Mouse (Mus musculus) B cell, adult 2 months (primary cell): ENCODE results near the gene Stat2.
A peak's percentile ranks its signal among the peaks of the same experiment; 100 is the strongest.

Experiments
- DNase-seq, 2 experiments: peaks; one replicate each; pipeline ENCODE4 v3.0.0; 2022

Gene Stat2

DNA sequence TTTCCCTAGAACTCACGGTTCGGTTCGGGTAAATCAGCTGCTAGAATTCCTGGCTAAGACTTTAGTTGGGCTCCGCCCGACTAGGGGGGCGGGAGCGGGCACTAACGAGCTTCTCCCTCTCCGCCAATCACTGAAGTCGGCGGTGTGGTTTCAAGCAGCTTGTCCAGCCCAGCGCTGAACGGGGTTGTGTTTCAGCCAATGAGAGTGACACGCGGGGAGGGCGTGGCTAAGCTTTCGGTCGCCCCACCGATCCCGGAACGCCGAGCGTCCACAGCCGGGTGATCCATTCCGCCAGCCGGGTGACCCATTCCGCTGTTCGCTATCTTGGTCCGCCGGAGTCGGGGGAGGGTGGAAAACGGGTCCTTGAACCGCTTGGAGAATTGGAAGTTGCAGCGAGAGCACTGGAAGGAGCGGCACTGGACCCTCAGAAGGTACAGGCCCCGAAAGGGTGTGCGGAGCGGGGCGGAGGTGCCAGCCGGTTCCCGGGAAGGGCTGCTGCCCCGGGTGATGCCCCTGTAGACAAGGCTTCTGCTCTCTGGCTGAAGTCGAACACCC, at the start of gene Stat2:
TSS of gene Stat2 (plus strand) at position 273 of the 555 bp plus-strand sequence.
- DNase-seq = peak; percentile 91 to 93

DNA sequence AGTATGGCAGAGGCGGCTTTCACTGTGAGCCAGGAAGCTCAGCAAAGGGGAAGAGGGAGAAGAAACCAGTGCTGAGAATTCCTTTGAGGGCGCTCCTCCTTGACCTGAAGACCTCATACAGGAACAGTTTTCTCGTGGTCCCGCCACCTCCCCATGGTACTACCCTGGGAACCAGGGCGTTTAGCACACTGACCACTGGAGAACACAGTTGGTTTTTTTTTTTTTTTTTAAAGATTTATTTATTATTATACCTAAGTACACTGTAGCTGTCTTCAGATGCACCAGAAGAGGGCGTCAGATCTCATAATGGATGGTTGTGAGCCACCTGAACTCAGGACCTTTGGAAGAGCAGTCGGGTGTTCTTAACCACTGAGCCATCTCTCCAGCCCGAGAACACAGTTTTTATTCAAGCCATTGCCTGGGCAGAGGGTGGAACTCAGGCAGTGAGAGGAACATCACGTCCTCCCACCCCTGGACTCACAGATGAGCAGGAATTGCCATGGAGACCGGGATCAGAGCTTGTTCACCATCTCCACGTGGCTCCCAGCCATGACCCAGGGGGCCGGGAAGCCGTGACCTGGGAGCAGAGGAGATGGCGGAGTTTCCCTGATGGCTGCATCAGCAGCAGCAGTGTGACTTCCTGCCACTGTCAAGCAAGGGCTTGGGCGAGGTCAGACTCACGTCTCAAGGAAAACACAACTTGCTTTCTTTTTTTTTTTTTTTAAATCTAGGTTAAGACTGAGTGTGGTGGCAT, 48.6 kb upstream of the Stat2 start:
- no peak for DNase-seq

DNA sequence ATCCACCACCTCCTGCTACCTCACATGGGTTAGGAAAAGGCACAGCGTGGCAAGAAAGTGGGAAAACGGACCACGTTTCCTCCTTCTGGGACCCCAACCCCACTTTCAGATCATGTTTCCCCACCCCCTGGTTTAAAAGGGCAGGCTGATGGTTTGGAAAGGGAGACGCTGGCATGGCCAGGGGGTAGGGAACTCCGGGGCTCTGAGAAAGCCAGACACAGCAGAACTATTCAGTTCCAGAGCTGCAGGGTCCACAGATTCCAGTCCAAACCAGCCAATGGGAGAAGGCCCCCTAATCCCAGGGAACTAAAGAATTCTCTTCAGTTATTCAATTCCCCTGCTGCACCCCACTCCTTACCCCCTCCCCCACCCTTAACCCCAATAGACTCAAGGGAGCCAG, 45.3 kb upstream of the Stat2 start:
- DNase-seq = no peak

DNA sequence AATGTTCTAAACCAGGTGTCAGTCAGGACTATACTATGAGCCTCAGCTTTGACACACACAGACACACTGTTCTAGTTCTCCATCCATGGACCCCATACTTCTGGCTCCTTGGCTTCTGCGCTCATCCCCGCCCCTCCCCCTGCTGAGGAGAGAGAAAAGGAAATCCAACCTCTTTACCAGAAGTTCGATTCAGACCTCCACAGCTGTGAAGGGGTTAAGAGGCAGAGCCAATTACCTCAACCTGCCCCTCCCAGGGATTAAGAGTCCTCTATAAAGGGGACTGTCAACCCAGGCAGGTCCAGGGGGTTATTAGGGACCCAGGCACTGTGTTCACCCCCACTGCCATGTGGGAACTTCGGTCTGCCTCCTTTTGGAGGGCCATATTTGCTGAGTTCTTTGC, 44.8 kb upstream of the Stat2 start, which contains the start of gene Mip:
TSS of gene Mip (plus strand) at position 301 of the 400 bp plus-strand sequence.
- no peak for DNase-seq

DNA sequence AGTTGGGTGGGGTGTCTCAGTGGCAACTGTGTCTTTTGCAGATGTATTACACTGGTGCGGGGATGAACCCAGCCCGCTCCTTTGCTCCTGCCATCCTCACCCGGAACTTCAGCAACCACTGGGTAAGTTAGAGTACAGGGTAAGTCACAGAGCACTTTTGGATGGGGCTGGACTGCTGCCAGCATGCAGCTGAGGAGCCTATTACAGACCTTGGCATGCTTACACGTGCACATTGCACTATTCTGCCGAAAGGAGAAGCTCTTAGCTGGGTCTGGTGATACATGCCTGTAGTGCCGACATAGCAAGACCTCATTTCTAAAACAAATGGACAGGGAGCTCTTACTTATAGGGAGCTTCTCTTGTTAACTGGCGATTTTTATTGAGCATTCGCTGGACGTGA, 42.8 kb upstream of the Stat2 start:
- no peak for DNase-seq

DNA sequence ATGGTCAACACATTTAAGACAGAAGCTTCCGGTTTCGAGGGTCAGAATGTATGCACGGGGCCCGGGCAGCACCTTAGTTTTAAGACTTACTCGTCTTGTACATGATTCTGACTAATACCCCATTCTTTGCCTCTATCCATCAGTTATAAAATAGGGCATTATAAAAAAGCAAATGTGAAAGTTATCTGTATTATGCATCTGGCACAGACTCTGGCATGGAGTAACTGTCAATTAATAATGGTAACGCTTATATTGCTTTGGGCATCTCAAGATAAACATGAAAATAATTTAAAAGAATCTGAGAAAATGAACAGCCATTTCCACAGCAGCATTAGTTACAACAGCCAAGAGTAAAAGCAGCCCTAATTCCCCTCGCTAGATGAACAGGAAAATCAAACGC, 42.4 kb upstream of the Stat2 start:
- DNase-seq = no peak

DNA sequence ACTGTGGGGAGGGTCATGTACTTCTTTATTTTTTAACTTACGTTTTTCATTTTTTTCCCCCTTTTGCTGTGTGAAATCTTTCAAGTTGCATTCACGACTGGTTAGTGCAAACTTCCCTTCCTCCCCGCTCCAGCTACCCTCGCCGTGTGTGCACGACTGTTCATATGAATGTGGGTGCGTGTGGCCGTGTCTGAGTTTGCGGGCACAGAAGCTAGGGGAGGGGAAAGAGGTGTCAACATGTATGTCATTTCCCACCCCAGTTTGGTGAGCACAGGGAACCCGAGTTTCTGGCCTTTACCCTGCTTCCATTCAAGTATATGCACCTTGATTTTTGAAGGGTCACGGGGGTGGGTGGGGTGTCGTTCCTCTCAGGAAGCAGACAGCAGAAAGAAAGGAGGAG, 39.8 kb upstream of the Stat2 start:
- no peak for DNase-seq

DNA sequence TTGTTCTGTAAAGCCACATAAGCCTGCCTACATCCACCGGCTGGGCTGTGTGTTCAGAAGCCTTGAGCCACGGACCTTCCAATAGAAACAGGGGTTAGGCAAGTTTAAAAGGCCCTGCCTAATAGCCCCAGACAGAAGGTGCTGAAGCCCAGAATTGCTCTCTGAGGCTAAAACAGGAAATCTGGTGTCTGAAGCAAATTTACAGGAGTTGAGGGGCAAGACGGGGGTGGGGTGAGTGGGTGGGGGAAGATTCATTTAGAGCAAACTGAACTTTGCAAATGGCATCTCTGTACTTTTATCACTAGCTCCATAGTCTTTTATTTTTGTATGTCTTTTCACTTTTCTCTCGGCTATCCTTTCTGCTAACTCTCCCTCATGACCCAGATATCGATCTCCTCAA, 39.2 kb upstream of the Stat2 start:
- DNase-seq = no peak

DNA sequence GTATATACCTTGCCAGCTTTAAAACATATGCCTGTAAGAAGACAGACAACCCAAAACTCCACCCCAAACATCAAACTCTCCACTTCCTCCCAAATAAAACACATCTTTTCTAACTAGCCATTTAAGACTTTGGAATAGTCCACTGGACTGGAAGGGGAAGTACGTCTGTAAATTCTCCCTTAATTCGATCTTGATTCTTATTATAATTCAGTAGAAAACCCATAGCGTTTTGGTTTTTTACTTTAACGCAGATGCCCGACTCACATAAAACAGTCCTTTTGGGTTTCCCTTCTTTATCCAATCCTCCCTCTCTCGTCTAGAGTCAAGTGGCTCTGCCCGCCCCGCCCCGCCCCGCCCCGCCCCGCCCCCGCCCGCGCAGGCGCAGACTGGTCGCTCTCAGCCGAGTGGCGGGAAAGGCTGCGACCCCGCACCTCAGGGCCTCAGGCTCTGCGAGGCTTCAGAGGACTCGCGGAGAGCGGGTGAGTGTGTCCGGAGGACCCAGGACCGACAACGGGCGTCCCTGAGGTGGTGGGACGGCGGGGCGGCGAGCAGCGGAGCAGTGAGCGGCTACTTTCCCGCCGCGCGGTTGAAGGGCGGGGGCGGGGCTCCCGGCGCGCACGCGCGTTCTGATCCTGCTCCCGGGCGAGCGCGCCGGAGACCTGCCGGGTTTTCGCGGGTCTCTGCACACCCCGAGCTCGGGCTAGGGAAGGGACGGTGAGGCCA, 38.5 kb upstream of the Stat2 start, which contains the start of gene Timeless:
TSS of gene Timeless (plus strand) at position 369 of the 723 bp plus-strand sequence.
- DNase-seq = peak; percentile 94 to 96

DNA sequence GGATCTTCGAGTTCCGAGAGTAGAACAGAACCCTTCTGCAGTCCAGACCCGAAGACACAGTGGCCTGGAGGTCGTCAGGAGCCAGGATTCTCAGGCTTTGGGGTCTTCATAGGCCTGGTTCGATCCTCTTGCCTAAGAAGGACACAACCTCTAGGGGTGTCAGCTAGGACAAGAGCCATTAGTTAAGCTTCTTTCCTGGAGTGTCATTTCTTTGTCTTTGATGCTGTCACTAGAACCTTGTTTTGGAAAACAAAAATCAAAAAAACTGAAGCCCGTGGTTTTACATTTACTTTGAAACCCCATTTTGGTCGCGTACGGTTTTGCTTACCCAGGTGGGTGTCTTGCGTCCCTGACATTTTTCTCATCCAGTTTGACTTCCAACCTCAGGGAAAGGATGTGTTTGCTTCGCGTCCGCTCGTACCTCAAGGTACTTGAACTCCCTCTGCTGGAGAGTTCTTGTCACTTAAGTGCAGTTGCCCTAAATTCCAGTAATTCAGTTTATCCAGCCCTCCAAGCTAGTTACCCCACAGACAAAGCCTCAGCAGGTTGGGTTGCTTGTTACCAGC, 37.9 kb upstream of the Stat2 start:
- peak; percentile 61 to 63 for DNase-seq

DNA sequence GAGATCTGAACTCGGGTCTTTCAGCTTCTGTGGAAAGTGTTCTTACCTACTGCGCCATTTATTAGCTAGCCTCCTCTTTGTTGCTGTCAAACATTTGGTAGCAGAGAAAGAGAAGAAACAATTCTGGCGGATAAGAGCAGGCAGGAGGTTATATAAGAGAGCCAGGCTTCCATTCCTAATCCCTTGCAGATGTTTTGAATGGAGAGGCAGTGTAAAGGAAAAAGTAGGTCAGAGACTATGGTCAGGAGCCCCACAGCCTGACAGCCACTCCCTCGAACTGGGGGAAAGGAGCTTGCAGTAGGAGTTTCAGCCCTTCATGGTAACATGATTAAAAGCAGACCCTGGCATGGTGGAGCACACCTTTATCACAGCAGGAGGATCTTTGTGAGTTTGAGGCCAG, 34.0 kb upstream of the Stat2 start:
- no peak for DNase-seq

DNA sequence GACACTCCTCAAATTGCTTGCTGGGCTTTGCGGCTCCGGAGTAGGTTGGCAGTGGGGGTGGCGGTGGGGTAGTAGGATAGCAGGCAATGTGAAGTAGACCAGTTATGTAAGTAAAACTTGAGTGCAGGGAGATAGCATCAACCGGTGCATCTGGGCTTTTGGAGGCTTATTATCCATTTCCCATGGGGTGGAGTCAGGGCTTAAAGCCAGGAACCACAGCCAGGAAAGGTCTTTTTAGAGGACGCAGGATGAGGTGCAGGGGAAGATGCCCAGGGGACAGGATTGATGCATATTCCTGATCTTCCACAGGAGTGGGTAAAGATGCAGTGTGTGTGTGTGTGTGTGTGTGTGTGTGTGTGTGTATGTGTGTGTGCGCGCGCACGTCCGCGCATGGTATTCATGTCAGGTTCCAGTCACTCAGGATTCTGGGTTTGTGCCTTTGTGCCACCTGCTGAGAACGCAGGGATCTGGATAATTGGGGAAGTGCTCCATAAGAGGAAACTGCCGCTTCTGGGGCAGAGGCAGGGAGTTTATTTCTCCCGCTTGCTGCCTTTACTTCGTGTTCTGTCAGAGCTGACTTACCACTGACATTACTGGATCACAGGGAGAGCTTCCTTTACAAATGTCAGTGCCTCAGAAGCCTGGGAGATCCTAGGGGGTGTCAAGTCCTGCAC, 32.4 kb upstream of the Stat2 start:
- DNase-seq = no peak

DNA sequence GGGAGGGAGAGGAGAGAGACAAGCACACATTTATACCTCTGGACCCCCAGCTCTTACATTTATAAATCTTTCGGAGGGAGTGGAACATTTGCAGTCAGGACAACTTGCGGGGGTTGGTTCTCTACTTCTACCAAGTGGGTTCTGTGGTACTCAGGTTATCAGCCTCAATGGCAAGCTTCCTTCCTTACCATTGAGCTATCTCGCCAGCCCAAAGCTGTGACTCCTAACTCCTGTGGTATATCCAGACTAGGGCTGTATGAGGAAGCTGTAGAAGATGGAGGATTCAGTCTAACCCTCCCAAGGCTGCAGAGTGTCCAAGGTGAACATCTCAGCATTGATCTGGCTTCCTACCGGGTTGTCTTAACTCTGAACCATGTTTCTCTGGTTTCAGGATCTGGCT, 31.2 kb upstream of the Stat2 start:
- no peak for DNase-seq

DNA sequence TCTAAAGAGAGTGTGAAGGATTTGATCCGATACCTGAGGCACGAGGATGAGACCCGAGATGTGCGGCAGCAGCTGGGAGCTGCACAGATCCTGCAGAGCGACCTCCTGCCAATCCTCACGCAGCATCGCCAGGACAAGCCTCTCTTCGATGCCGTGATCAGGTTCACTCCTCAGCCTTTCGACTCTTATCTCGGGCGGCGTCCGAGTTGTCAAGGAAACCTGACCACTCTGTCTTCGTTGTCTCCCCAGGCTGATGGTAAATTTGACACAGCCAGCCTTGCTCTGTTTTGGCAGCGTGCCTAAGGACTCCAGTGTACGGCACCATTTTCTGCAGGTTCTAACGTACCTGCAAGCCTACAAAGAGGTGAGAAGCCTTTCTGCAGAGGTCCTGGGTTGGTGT, 30.2 kb upstream of the Stat2 start:
- DNase-seq = no peak

DNA sequence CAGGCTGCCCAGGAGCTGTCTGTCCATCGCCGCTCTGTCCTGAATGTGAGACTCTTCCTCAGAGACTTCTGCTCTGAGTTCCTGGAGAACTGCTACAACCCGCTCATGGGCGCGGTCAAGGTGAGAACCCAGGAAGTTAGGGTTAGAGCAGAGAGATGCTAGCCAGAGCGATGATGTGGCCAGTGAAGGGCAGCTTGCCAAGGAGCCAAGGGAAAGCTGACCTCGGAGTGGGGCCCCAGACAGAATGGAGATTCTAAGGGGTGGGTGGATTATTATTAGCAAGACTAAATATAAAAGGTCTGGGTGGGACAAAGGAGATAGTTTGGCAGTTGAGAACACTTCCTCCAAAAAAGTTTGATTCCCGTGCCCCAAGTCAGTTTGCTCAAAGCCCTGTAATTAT, 27.1 kb upstream of the Stat2 start:
- no peak for DNase-seq

DNA sequence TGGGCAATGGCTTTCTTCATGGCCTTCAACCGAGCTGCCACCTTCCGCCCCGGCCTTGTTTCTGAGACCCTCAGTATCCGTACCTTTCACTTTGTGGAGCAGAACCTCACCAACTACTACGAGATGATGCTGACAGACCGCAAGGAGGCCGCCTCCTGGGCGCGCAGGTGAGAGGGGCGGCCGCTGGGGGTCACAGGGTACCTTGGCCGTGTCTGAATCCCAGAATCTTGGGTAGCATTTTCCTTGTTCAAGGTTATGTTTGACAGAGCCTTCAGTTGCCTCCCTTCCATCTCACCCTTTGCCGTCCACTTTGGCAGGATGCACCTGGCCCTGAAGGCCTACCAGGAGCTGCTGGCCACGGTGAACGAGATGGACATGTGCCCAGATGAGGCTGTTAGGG, 26.2 kb upstream of the Stat2 start:
- DNase-seq = no peak

DNA sequence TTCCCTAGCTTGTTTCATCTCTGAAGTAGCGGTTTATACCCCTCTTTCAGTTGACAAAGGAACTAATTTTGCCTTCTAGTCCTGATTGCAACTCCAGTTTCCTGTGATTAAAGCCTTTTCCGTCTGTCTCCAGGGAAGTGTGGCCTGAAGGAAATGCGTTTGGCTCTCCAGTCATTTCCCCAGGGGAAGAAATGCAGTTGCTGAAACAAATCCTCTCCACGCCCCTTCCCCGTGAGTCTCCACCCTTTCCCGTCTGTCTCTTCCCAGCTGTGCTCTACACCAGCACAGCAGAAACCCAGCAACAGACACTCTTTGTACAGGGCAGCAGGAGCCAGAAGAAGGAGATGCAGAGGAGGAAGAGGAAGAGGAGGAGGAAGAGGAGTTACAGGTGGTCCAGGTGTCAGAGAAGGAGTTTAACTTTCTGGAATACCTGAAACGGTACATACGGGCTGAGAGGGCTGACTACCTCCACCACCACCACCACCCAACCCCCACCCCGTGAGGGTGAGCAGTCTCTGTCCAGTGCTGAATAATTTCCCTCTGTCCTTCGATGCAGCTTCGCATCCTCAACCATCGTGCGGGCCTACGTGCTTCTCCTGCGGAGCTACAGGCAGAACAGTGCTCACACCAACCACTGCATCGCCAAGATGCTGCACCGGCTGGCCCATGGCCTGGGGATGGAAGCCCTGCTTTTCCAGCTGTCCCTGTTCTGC, 23.2 kb upstream of the Stat2 start:
- no peak for DNase-seq

DNA sequence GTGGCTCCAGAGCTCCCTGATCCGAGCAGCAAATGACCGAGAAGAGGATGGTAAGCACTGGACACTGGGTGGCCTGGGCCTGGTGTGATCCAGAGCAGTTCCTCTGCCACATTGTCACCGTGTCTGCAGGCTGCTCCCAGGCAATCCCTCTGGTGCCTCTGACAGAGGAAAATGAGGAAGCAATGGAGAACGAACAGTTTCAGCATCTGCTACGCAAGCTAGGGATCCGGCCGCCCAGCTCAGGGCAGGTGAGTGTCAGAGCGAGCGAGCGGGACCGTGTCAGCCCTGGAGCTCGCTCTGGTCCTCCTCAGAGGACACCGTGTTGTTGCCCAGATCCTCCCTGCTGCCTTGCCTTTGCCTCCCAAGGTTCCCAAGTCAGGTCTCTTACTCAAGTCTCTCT, 19.8 kb upstream of the Stat2 start:
- DNase-seq = no peak

DNA sequence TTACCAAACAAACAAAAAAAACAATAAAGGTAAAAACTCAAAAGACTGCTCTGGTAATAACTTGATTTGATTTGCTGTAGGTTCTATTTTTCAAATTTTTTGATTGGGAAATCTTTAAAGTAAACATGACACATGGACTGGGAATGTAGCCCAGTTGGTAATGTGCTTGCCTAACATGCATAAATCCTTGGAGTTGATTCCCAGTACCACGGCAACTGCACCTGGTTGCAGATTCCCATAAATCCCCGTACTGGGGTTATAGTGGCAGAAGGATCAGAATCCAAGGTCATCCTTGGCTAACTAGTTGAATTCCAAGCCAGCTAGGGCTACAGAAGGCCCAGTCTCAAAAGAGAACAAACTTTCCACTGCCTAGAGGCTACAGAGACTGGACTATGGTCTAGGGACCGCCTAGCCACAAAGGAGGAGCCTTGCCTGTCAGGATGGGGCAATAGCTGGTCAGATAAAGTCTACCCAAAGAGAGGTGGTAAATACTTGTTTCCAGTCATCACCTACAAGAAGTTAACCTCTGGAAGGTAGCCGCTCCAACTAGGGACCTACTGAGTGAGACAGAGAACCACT, 16.6 kb upstream of the Stat2 start, which contains the start of gene Apon:
TSS of gene Apon (plus strand) at position 420 of the 579 bp plus-strand sequence.
- no peak for DNase-seq

DNA sequence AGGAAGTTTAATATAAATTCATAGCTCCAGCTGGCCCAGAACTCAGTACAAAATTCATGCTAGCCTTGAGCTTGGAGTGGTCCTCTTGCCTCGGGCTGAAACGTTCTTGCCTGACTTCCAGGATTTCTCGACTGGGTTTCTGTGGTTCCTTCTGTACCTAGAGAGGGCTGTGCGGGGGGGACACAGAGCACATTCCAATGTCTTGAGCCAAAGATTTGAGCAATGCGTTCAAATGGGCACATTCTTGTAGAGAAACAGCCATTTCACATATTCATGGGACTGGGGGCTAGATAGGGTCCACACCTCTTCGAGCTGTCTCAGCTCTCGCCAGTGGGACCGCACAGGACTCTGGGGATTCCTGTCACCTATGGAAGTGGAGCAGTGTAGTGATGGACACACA, 14.4 kb upstream of the Stat2 start:
- DNase-seq = no peak

DNA sequence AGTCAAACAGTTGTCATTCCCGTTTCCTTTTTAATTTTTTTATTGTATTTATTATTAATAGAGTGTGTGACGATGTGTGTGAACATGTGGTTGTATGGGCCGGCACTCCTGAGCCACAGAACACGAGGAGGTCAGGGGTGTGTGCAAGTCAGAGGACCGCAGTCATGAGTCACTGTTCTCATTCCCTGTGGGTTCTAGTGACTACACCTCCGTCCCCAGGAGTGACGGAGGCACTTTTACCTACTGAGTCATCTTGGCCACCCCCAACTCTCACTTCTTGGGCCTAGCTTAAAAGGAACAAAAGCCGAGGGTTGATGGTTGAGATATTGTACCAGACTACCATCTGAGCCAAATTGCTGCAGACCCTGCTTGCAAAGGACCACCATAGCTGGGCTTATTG, 14.0 kb upstream of the Stat2 start:
- DNase-seq = no peak

DNA sequence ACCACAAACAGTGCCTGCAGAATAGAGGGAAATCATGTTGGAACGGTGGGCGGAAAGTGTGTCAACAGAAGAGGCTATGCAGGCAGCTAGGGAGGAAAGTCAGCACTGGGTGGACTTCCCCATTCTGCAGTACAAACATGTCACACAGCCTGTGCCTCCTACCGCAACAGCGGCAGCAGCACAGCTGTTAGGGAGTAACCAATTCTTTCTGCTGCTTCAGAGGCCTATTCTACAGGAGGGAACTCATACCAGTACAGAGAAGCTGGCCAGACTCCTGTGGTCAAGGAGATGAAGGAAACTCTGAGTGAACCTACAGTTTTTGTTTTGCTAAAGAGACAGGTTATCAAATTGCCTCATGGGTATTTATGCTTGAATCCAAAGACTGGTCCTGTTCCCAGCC, 11.4 kb upstream of the Stat2 start:
- peak; percentile 60 to 61 for DNase-seq
